Mouse (Mus musculus) gastrocnemius, postnatal 25 days (tissue): ENCODE data around the gene Slc26a3. TPM values are rescaled to one million over a fixed set of nuclear protein-coding genes. Genes with fewer than 3 reads are reported as not detected.

ENCODE experiments used
- DNase-seq: peaks from one replicate; pipeline ENCODE4 v3.0.0; 2022
- total RNA-seq, 2 experiments: library from RNA; stranded (reverse); gene quantifications; 1 replicate in 1 of 2; 2 replicates in 1 of 2; pipeline ENCODE4 v1.2.3; 2021

Gene Slc26a3
- total RNA-seq, 2 experiments from 2014 or later = not detected

- DNase-seq = no peak
These were observed 123.2 kb downstream of the Slc26a3 start for GRCm38 (mm10) chr12:31513724-31514503.

GRCm38 (mm10) chr12:31520119-31520518, 129.4 kb downstream of the Slc26a3 start:
- DNase-seq = no peak

- DNase-seq = no peak
These were observed 130.7 kb downstream of the Slc26a3 start for GRCm38 (mm10) chr12:31521371-31521770.

Other genes starting within 250 kb of the Slc26a3 start
- not detected for gene Gm6993, start 150.1 kb upstream of the Slc26a3 start, total RNA-seq
- 10 to 100 TPM; 31.7 to 32.2 TPM for gene Lamb1, start 125.6 kb upstream of the Slc26a3 start, total RNA-seq
- 100 to 1,000 TPM; 207 to 215 TPM for gene Dld, start 39.4 kb upstream of the Slc26a3 start, total RNA-seq
- 1 to 10 TPM; 8.0 to 9.4 TPM for gene Cbll1, start 108.7 kb downstream of the Slc26a3 start, total RNA-seq
- gene Slc26a4, start 169.1 kb downstream of the Slc26a3 start, total RNA-seq = not detected
- 10 to 100 TPM; 24.2 to 28.2 TPM for gene Bcap29, start 243.8 kb downstream of the Slc26a3 start, total RNA-seq